Mouse (Mus musculus) embryonic facial prominence, embryonic 14.5 days (tissue): ENCODE results near the gene Sncb. TPM values are rescaled to one million over a fixed set of nuclear protein-coding genes. Genes with fewer than 3 reads are reported as not detected.

Source experiments
- ATAC-seq: fragments of 200-750 bp; cut with Nextera tagmentation; 2 replicates; pipeline ENCODE4 v1.8.0; 2017; ENCODE audit warnings: low read depth, moderate number of reproducible peaks, moderate TSS enrichment
- DNase-seq: peaks from one replicate; pipeline ENCODE4 v3.0.0-alpha.2; 2015; ENCODE audit warnings: low spot score
- H3K27ac ChIP-seq: fragments of 300-500 bp; sonication (generic); replicated peaks from 2 replicates; pipeline ENCODE4 v1.5.1; 2014; ENCODE audit warnings: low read depth, mild to moderate bottlenecking, low read length, moderate library complexity
- H3K27me3 ChIP-seq: fragments of 300-500 bp; sonication (generic); replicated peaks from 2 replicates; pipeline ENCODE4 v1.6.1; 2014; ENCODE audit warnings: low read length; ENCODE audit not compliant: control insufficient read depth, insufficient read depth
- H3K36me3 ChIP-seq: fragments of 300-500 bp; sonication (generic); 2 replicates; pipeline ENCODE4 v1.6.1; 2014; ENCODE audit warnings: low read length, mixed read lengths; ENCODE audit not compliant: control insufficient read depth, insufficient read depth
- H3K4me1 ChIP-seq: fragments of 300-500 bp; sonication (generic); 2 replicates; pipeline ENCODE4 v1.6.1; 2014; ENCODE audit warnings: antibody characterized with exemption, low read length; ENCODE audit not compliant: control insufficient read depth, insufficient read depth
- H3K4me2 ChIP-seq: fragments of 300-500 bp; sonication (generic); 2 replicates; pipeline ENCODE4 v1.6.1; 2014; ENCODE audit warnings: low read depth, mild to moderate bottlenecking, low read length, moderate library complexity, mixed read lengths
- H3K4me3 ChIP-seq: fragments of 300-500 bp; sonication (generic); 2 replicates; pipeline ENCODE4 v1.5.1; 2014; ENCODE audit warnings: low read depth, mild to moderate bottlenecking, low read length
- H3K9ac ChIP-seq: fragments of 300-500 bp; sonication (generic); 2 replicates; pipeline ENCODE4 v1.6.1; 2014; ENCODE audit warnings: low read depth, mild to moderate bottlenecking, low read length, moderate library complexity, mixed read lengths
- H3K9me3 ChIP-seq: fragments of 300-500 bp; sonication (generic); 2 replicates; pipeline ENCODE4 v1.6.1; 2016; ENCODE audit warnings: low read length; ENCODE audit not compliant: control insufficient read depth
- WGBS: fragments of 180-500 bp; shearing (Covaris S2); extraction: QIAGEN DNeasy Blood & Tissue Kit; methylation state at CpG from one replicate; pipeline ENCODE4 v1.1.7; 2014; 5-methylcytosine and 5-hydroxymethylcytosine counted together
- polyA plus RNA-seq: library from polyadenylated mRNA; unstranded; fragments of >200 nt; fragmentation: Nextera tagmentation; extraction: Ambion mirVana; gene quantifications from 2 replicates; pipeline ENCODE4 v1.2.1, GENCODE M21; 2014

Gene Sncb
- 0.90 and 1.3 TPM in 2 replicates for polyA plus RNA-seq

DNA sequence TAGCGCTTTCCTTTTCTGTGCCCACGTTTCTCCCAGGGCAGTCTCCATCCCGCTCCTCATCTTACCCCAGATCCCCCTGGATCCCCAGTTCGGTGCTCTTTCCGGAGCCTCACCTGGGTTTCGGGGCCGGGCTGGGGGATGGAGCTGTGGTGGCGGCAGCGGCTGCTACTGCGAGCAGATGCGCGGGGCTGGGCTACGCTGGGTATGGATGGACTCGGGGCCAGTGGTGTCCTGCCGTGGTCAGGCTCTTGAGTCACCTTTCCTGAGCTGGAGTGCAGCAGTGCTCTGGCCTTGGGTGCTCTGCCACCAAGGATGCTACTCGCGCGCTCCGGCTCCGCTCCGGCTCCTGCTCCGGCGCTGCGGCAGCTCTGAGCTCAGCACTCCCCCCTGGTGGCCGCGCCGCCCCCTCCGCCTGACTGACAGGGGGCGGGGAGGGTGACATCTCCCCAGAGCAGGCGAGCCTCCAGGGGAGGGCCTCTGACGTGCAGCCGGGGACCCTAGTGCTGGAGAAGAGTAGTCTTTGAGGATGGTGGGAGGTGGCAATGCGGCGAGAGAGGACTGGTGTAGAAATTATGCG lies at the start of gene Sncb:
TSS of gene Sncb (minus strand) at position 404 of the 577 bp plus-strand sequence.
- Histone ChIP-seq H3K4me1 (peaks cover 10% of the 10 kb centered on the region), H3K27ac (no peak within 1 kb of the TSS), H3K4me3 (peak within 1 kb of the TSS; percentile 34), H3K9me3 (no peaks in the 10 kb centered on the region), H3K36me3 (no peaks in the 10 kb centered on the region), H3K9ac (peak within 1 kb of the TSS; percentile 30), H3K27me3 (peaks cover 53% of the 10 kb centered on the region), H3K4me2 (peak within 1 kb of the TSS; percentile 53)
- under 1% methylated on average over 35 of the region's 35 CpGs for WGBS
- ATAC-seq (peak; percentile 88), DNase-seq (peak; percentile 20)

DNA sequence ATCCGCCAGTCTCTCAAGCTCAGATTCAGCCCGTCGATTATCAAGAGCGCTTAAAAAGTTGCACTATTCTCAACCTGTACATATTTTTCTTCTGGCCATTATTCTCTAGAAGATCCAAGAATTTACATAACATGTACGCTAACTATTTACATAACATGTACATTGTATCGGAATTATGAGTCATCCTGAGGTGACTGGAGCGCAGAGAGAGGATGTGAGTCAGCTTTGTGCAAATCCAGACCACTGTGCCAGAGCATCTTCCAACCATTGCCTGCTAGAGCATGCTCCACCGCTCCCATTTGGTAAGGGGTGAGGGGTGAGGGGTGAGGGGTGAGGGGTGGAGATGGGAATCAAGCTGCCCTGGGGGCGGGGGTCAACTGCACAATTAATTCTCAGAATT lies 47.0 kb upstream of the Sncb start:
- H3K27me3 ChIP-seq: no peaks in the 10 kb centered on the region
- no peaks in the 10 kb centered on the region for H3K9me3 ChIP-seq
- no peak overlapping the region for H3K4me3 ChIP-seq
- no peak for DNase-seq
- no peak overlapping the region for H3K9ac ChIP-seq
- H3K36me3 ChIP-seq: no peaks in the 10 kb centered on the region
- no peaks in the 10 kb centered on the region for H3K4me1 ChIP-seq
- no peak overlapping the region for H3K4me2 ChIP-seq
- H3K27ac ChIP-seq: no peak overlapping the region
- whole genome bisulfite sequencing: 85% methylated on average over 9 of the region's 9 CpGs
- ATAC-seq: no peak

DNA sequence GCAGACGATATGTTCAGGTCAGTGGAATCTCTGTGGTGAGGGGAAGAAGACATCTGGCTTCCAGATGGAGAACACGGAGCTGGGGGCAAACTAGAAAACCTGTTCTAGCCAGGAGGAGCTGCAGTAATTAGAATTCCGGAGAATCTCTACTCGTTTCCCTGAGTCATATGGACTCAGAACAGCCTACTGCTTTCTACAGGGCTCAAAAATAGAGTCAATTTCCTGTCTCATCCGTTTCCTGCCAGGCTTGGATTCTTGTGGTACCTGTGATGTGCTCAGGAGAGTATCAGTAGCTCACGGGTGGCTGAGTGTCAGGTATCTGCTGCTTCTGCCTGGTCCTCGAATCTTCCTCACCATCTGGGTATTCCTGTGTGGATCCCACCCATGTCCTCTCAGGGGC lies 45.1 kb upstream of the Sncb start:
- WGBS: 39% methylated on average over 7 of the region's 7 CpGs
- H3K9ac ChIP-seq: no peak overlapping the region
- H3K36me3 ChIP-seq: no peaks in the 10 kb centered on the region
- peak; percentile 15 for DNase-seq
- H3K27me3 ChIP-seq: 0 out of 2 replicates have a peak, but pooled peaks cover 4% of the 10 kb centered on the region
- H3K4me2 ChIP-seq: no peak overlapping the region
- H3K4me1 ChIP-seq: no peaks in the 10 kb centered on the region
- ATAC-seq: no peak
- no peak overlapping the region for H3K4me3 ChIP-seq
- no peaks in the 10 kb centered on the region for H3K9me3 ChIP-seq
- H3K27ac ChIP-seq: no peak overlapping the region

GRCm38 (mm10) chr13:54808067-54808466 lies 41.7 kb upstream of the Sncb start:
- Histone ChIP-seq H3K9me3 (no peaks in the 10 kb centered on the region), H3K9ac (no peak overlapping the region)
- no peak for ATAC-seq

DNA sequence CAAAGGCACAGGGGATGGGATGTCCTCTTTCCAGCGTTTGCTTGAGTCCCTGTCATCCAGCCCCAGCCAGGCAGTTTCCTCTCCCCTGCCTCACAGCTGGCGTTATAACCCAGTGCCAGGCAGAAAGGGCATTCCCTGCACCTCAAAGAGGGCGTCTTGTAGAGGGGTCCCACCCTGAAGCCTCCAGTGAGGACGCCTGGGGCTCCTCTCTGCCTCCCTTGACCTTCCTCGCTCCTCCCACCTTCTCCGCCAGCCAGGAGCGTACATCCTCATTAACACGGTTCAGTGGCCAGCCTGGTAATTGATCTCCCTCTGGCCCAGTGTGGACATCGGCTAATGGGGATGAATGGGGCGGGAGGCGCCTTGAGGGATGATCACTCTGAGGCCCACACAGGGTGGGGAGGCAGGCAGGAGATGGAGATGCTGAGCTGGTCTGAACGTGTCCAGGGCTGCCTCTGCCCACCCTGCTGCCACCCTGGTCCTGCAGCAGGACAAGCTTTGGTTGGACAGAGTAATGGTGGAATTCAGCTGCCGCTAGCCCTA lies 40.1 kb upstream of the Sncb start:
- no peaks in the 10 kb centered on the region for H3K9me3 ChIP-seq
- DNase-seq: no peak
- peaks cover 20% of the 10 kb centered on the region for H3K27me3 ChIP-seq
- H3K36me3 ChIP-seq: no peaks in the 10 kb centered on the region
- no peak overlapping the region for H3K4me2 ChIP-seq
- no peak overlapping the region for H3K4me3 ChIP-seq
- ATAC-seq: no peak
- H3K9ac ChIP-seq: no peak overlapping the region
- H3K4me1 ChIP-seq: no peaks in the 10 kb centered on the region
- H3K27ac ChIP-seq: no peak overlapping the region
- 26% methylated on average over 12 of the region's 13 CpGs for WGBS

More at GRCm38 (mm10) chr13:54808067-54808466, 41.7 kb upstream of the Sncb start:
- Histone ChIP-seq H3K36me3 (no peaks in the 10 kb centered on the region), H3K27me3 (peaks cover 20% of the 10 kb centered on the region; the same call in 1 of the 2 replicates), H3K4me2 (no peak overlapping the region), H3K27ac (no peak overlapping the region), H3K4me3 (no peak overlapping the region), H3K4me1 (no peaks in the 10 kb centered on the region)
- no peak for DNase-seq
- 53% methylated on average over 12 of the region's 12 CpGs for whole genome bisulfite sequencing

GRCm38 (mm10) chr13:54805134-54805838 lies 38.9 kb upstream of the Sncb start:
- WGBS: 41% methylated on average over 20 of the region's 21 CpGs
- Histone ChIP-seq H3K4me2 (no peak overlapping the region), H3K36me3 (no peaks in the 10 kb centered on the region), H3K4me3 (no peak overlapping the region), H3K27me3 (peaks cover 20% of the 10 kb centered on the region), H3K4me1 (no peaks in the 10 kb centered on the region), H3K9me3 (no peaks in the 10 kb centered on the region), H3K9ac (no peak overlapping the region), H3K27ac (no peak overlapping the region)
- DNase-seq: no peak
- ATAC-seq: no peak

DNA sequence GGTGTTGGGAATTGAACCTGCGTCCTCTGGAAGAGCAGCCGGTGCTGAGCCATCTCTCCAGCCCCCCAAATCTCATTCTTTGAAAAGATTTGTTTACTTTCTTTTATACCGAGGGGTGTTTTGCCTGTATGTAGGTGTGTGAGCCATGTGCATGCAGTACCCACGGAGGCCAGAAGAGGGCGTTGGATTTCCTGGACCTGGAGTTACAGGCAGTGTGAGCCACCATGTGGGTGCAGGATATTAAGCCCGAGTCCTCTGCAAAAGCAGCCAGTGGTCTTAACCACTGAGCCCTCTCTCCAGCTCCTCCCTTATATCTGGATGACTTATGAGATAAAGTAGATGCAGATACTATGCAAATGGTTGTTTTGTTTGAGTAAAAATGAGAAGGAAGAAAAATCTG lies 36.6 kb upstream of the Sncb start:
- no peaks in the 10 kb centered on the region for H3K9me3 ChIP-seq
- WGBS: 75% methylated on average over 6 of the region's 6 CpGs

GRCm38 (mm10) chr13:54800206-54800605 lies 33.8 kb upstream of the Sncb start:
- H3K4me2 ChIP-seq: no peak overlapping the region
- H3K9ac ChIP-seq: no peak overlapping the region
- H3K4me3 ChIP-seq: no peak overlapping the region
- 49% methylated on average over 4 of the region's 4 CpGs for WGBS
- ATAC-seq: no peak
- H3K36me3 ChIP-seq: no peaks in the 10 kb centered on the region
- H3K9me3 ChIP-seq: no peaks in the 10 kb centered on the region
- H3K27me3 ChIP-seq: peaks cover 6% of the 10 kb centered on the region; the same call in 1 of the 2 replicates
- H3K4me1 ChIP-seq: no peaks in the 10 kb centered on the region
- H3K27ac ChIP-seq: no peak overlapping the region
- DNase-seq: peak; percentile 43

More for the DNA sequence above, 36.6 kb upstream of the Sncb start:
- Histone ChIP-seq H3K4me2 (no peak overlapping the region), H3K27ac (no peak overlapping the region), H3K4me1 (no peaks in the 10 kb centered on the region), H3K36me3 (no peaks in the 10 kb centered on the region), H3K4me3 (no peak overlapping the region), H3K27me3 (peaks cover 20% of the 10 kb centered on the region), H3K9ac (no peak overlapping the region)
- no peak for ATAC-seq
- no peak for DNase-seq
